Mouse (Mus musculus): ENCODE results near the gene Prdm16. TPM values are rescaled to one million over a fixed set of nuclear protein-coding genes. Genes with fewer than 3 reads are reported as not detected.

The Prdm16 gene
- polyA plus RNA-seq, 1 experiment from 2014 or later = 58.8 TPM

DNA sequence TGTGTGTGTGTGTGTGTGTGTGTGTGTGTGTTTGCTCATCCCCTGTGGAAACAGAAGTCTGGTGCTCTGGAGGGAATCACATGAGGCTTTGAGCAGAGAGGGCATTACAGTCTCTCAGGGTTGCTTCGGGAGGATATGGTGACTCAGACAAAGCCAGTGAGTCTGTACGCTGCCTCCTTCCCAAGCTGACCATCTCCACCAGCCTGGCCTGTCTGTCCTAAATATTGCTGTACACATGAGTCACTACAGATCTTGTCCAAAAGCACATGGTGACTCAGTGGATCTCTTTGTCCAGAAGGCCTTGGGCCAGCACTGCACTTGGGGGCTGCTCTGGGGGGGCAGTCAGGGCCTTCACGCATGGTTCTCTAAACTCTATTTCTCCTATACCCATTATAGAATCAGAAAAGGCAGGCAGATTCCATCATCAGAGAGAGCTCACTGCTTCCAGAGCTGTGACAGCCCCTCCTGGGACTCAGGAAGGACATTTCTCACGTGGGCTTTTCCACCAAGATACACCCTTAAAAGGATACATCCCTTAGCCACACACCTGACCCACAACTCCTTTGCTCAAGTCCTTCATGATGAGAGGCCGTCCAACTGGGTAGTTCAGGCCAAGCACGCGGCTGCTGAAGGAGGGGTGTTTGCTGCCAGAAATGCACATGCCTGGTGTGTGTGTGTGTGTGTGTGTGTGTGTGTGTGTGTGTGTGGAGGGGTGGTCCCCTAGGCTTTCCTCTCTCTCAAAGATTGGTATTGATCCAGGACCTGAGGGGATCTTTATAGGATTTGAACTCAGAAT is 114.6 kb downstream of the Prdm16 start:
- 86% methylated on average over 7 of the region's 7 CpGs for WGBS
- peaks cover 36% of the 10 kb centered on the region for H3K4me1 ChIP-seq
- no peak overlapping the region for H3K4me3 ChIP-seq
- no peaks in the 10 kb centered on the region for H3K9me3 ChIP-seq
- 0 out of 2 replicates have a peak, but pooled peaks cover 3% of the 10 kb centered on the region for H3K36me3 ChIP-seq
- H3K27ac ChIP-seq = no peak overlapping the region
- ATAC-seq (ENCODE audit: low FRiP score, low read depth) = no peak
- H3K27me3 ChIP-seq = no peaks in the 10 kb centered on the region
- H3K9ac ChIP-seq = no peak overlapping the region
- H3K4me2 ChIP-seq (replicated peaks) = no peak overlapping the region

DNA sequence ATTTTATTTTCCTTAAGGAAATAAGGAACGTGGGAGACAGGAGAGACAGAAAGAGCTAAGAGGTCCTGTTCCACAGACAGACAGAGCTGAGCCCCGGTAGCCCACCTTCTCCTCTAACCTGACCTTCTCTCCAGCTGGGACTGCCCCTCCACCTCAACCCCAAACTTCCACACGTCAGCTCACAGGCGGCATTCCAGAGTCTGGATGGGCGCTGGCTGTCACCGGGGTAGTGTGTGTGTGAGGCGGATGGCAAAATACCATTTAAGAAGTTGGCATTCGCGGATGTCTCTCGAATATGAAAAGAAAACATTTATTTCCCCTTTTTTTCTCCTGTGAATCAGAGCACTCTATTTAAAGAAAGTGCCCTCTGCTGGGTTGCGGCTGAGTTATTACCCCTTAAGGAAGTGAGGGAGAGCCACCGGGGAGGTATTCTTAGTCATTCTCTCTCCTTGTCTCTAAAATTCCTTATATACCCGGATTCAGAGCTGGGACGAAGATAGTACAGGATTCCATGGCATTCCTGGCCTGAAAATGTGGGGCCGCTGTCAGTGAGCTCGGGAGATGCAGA is 117.1 kb downstream of the Prdm16 start:
- Histone ChIP-seq H3K9ac (no peak overlapping the region), H3K4me1 (peaks cover 21% of the 10 kb centered on the region), H3K4me2 (replicated peaks) (no peak overlapping the region), H3K9me3 (no peaks in the 10 kb centered on the region), H3K27me3 (no peaks in the 10 kb centered on the region), H3K4me3 (no peak overlapping the region), H3K27ac (no peak overlapping the region), H3K36me3 (0 out of 2 replicates have a peak, but pooled peaks cover 3% of the 10 kb centered on the region)
- 75% methylated on average over 16 of the region's 16 CpGs for WGBS
- ATAC-seq (ENCODE audit: low FRiP score, low read depth) = no peak

DNA sequence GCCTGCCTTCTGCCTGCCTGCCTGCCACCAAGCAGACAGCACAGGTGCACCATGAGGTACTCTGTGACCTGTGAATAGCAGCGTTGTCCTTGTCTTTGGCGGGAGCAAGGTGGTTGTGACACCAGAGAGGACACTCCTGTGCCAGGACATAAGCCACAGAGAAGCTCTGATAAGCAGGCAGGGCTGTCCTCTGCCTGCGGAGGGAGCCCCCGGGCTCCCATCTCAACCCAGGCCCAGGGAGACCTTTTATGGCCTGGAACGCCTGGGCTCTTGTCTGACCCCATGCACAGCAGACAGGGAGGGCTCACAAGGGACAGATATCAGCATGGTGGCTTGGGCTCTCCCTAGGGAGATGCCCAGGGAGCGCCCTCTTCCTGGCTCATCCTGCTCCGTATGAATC is 118.7 kb downstream of the Prdm16 start:
- no peak for ATAC-seq (ENCODE audit: low FRiP score, low read depth)
- Histone ChIP-seq H3K27ac (no peak overlapping the region), H3K27me3 (no peaks in the 10 kb centered on the region), H3K9ac (no peak overlapping the region), H3K36me3 (0 out of 2 replicates have a peak, but pooled peaks cover 3% of the 10 kb centered on the region), H3K4me2 (replicated peaks) (no peak overlapping the region), H3K4me3 (no peak overlapping the region), H3K9me3 (no peaks in the 10 kb centered on the region), H3K4me1 (peaks cover 23% of the 10 kb centered on the region)
- 79% methylated on average over 7 of the region's 7 CpGs for WGBS

- WGBS = 47% methylated on average over 8 of the region's 8 CpGs
- H3K36me3 ChIP-seq = 0 out of 2 replicates have a peak, but pooled peaks cover 3% of the 10 kb centered on the region
- no peaks in the 10 kb centered on the region for H3K27me3 ChIP-seq
- H3K27ac ChIP-seq = no peak overlapping the region
- peaks cover 38% of the 10 kb centered on the region for H3K4me1 ChIP-seq
- no peak overlapping the region for H3K4me2 ChIP-seq (replicated peaks)
- H3K9me3 ChIP-seq = no peaks in the 10 kb centered on the region
- no peak overlapping the region for H3K9ac ChIP-seq
- no peak overlapping the region for H3K4me3 ChIP-seq
- ATAC-seq (ENCODE audit: low FRiP score, low read depth) = no peak
Measured at GRCm38 (mm10) chr4:154516470-154516869, 120.2 kb downstream of the Prdm16 start.

DNA sequence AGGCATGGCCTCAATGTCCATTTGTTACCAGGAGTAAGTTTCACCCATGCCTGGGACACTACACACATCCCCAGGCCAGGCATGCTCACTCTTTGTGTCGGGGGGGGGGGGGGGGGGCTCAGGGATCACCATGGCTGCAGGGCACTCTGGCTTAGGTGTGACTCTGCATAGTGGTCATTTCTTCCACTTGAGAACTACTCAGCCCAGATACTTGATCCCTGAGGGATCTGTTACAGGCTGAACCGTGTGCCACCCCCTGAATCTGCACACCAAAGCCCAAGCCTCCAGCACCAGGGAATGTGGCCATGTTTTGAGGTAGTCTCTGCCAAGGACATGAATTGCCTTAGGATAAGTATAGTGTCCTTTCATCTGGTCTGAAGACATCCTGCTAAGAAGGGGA is 123.0 kb downstream of the Prdm16 start:
- H3K27me3 ChIP-seq = no peaks in the 10 kb centered on the region
- peaks cover 56% of the 10 kb centered on the region for H3K4me1 ChIP-seq
- no peak overlapping the region for H3K9ac ChIP-seq
- WGBS = 62% methylated on average over 2 of the region's 2 CpGs
- no peak overlapping the region for H3K27ac ChIP-seq
- 0 out of 2 replicates have a peak, but pooled peaks cover 3% of the 10 kb centered on the region for H3K36me3 ChIP-seq
- no peaks in the 10 kb centered on the region for H3K9me3 ChIP-seq
- H3K4me3 ChIP-seq = no peak overlapping the region
- H3K4me2 ChIP-seq (replicated peaks) = no peak overlapping the region
- ATAC-seq (ENCODE audit: low FRiP score, low read depth) = no peak

DNA sequence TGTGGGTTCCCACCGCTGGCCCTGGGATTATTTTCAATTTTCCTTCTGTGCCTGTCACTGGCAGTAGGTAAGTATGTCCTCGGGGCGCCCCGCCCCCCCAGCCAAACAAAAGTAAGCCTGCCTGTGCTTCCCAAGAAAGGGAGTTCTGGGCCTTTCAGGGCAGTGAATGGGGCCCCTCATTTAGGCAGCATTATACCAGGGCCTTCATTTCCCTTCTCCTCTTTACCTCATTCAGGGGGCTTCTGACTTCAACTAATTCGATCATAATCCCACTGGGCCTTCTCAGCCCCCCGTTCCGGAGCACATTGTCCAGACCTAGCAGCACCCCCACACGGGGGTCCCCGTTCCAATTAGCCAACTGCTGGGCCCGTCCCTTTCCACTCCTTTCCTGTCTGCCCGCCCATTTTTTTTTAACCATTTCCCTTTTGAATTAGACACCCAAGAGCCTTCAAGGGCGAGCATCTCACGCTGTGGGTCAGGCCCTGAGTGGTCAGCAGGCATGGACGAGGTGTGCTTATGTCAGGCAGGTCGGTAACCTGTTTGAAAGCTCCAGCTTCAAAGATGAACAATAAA is 124.1 kb downstream of the Prdm16 start:
- H3K9ac ChIP-seq = no peak overlapping the region; the same call in 1 of the 2 replicates
- H3K4me3 ChIP-seq = no peak overlapping the region
- H3K4me1 ChIP-seq = peaks cover 63% of the 10 kb centered on the region
- H3K36me3 ChIP-seq = no peaks in the 10 kb centered on the region
- no peaks in the 10 kb centered on the region for H3K27me3 ChIP-seq
- H3K4me2 ChIP-seq (replicated peaks) = no peak overlapping the region
- 39% methylated on average over 15 of the region's 15 CpGs for WGBS
- H3K27ac ChIP-seq = no peak overlapping the region
- H3K9me3 ChIP-seq = no peaks in the 10 kb centered on the region
- ATAC-seq (ENCODE audit: low FRiP score, low read depth) = no peak

DNA sequence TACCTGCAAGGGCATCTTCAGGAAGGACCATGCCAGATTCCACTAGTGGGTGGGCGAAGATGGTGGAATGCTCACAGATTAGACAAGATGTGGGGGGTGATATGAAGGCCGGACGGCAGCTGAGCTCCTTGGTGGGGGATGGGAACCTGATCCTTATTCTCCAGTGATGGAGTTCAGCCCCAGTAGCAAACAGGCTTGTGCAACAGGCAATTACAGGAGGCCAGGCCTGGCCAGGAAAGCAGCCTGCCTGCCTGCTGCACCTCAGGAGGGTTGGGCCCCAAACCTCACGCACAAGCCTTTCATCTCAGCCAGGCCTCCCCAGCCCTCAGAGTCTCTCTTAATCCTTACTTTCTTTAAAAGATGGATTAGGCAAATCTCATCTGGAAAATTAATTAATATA is 124.9 kb downstream of the Prdm16 start:
- ATAC-seq (ENCODE audit: low FRiP score, low read depth) = no peak
- no peak overlapping the region for H3K9ac ChIP-seq
- peaks cover 67% of the 10 kb centered on the region for H3K4me1 ChIP-seq
- no peaks in the 10 kb centered on the region for H3K9me3 ChIP-seq
- no peaks in the 10 kb centered on the region for H3K27me3 ChIP-seq
- H3K27ac ChIP-seq = no peak overlapping the region
- no peaks in the 10 kb centered on the region for H3K36me3 ChIP-seq
- no peak overlapping the region for H3K4me3 ChIP-seq
- no peak overlapping the region for H3K4me2 ChIP-seq (replicated peaks)
- WGBS = 31% methylated on average over 4 of the region's 4 CpGs

DNA sequence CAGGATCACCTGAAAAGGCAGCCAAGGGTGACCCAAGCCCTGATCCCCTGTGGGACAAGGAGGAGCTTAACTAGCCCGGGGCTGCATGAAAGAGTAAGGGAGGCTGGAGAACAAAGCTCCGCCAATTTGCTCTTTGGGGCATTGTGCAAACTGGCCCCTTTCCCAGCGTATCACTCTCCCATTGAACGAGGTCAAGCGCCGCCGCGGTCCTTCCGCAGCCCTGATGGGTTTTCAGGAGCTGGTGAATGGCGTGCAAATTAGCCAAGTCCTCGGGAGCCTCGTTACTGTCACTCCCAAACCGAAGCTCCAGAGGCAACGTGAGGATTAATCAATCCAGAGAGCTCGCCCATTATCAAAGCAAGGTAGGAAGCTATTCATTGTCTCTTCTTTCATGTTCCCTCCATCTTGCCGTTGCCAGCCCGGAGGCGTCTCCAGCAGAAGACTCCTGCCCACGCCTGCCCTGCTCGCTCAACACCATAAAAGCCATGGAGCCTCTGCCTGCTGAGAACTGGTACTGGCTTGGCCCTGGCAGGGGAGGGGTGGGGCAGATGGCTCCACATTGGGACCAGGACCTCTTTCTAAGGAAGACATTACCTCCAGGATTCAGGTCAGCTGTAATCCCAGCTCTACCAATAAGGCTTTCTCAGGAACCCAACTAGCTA is 129.8 kb downstream of the Prdm16 start:
- ATAC-seq (ENCODE audit: low FRiP score, low read depth) = no peak
- Histone ChIP-seq H3K36me3 (no peaks in the 10 kb centered on the region), H3K4me1 (peaks cover 50% of the 10 kb centered on the region), H3K27ac (no peak overlapping the region), H3K4me2 (replicated peaks) (no peak overlapping the region), H3K27me3 (no peaks in the 10 kb centered on the region), H3K9ac (no peak overlapping the region), H3K4me3 (no peak overlapping the region), H3K9me3 (no peaks in the 10 kb centered on the region)
- WGBS = 29% methylated on average over 20 of the region's 20 CpGs

- H3K27ac ChIP-seq = no peak overlapping the region
- H3K4me1 ChIP-seq = peaks cover 53% of the 10 kb centered on the region
Measured at GRCm38 (mm10) chr4:154505313-154505712, 131.4 kb downstream of the Prdm16 start.

GRCm38 (mm10) chr4:154503260-154503829 is 133.3 kb downstream of the Prdm16 start:
- no peaks in the 10 kb centered on the region for H3K9me3 ChIP-seq
- H3K9ac ChIP-seq = no peak overlapping the region
- H3K36me3 ChIP-seq = no peaks in the 10 kb centered on the region
- 61% methylated on average over 21 of the region's 21 CpGs for WGBS
- ATAC-seq (ENCODE audit: low FRiP score, low read depth) = no peak
- no peaks in the 10 kb centered on the region; the same call in 1 of the 2 replicates for H3K27me3 ChIP-seq
- peaks cover 58% of the 10 kb centered on the region for H3K4me1 ChIP-seq
- H3K4me2 ChIP-seq (replicated peaks) = no peak overlapping the region
- no peak overlapping the region for H3K27ac ChIP-seq
- H3K4me3 ChIP-seq = no peak overlapping the region

More at GRCm38 (mm10) chr4:154505313-154505712, 131.4 kb downstream of the Prdm16 start:
- no peaks in the 10 kb centered on the region for H3K9me3 ChIP-seq
- no peak overlapping the region for H3K9ac ChIP-seq
- ATAC-seq (ENCODE audit: low FRiP score, low read depth) = no peak
- no peak overlapping the region for H3K4me3 ChIP-seq
- H3K36me3 ChIP-seq = no peaks in the 10 kb centered on the region
- no peak overlapping the region for H3K4me2 ChIP-seq (replicated peaks)
- no peaks in the 10 kb centered on the region for H3K27me3 ChIP-seq
- WGBS = 80% methylated on average over 5 of the region's 5 CpGs

GRCm38 (mm10) chr4:154502403-154503000 is 134.2 kb downstream of the Prdm16 start:
- no peaks in the 10 kb centered on the region for H3K9me3 ChIP-seq
- H3K9ac ChIP-seq = no peak overlapping the region
- H3K4me1 ChIP-seq = peaks cover 58% of the 10 kb centered on the region
- no peak overlapping the region for H3K4me2 ChIP-seq (replicated peaks)
- H3K27ac ChIP-seq = no peak overlapping the region
- no peak for ATAC-seq (ENCODE audit: low FRiP score, low read depth)
- no peak overlapping the region for H3K4me3 ChIP-seq
- 79% methylated on average over 16 of the region's 16 CpGs for WGBS
- H3K36me3 ChIP-seq = no peaks in the 10 kb centered on the region; the same call in 1 of the 2 replicates
- no peaks in the 10 kb centered on the region; the same call in 1 of the 2 replicates for H3K27me3 ChIP-seq

Data from limb, embryonic 13.5 days (tissue).